Mouse (Mus musculus): ENCODE measurements at regions not wholly inside any gene's neighbourhood (a gene's known extent, or its start where the extent isn't known, plus 50 kb on each side); places are given as distances from the start of the nearest gene placed in this dataset.

GRCm38 (mm10) chr2:114260397-114261071 lies 59.3 kb upstream of the Zfp770 start:
- DNase-seq (ENCODE audit: low spot score in 2 of 2): peak in 1 of 2 experiments; percentile 29

GRCm38 (mm10) chr2:114259539-114259938 lies 58.3 kb upstream of the Zfp770 start:
- DNase-seq (ENCODE audit: low spot score in 2 of 2): no peak

Data from frontal cortex, postnatal 10 days (tissue).